Mouse (Mus musculus) kidney, adult 2 months (tissue): Measurements from ENCODE around the gene 1110051M20Rik. TPM values are rescaled to one million over a fixed set of nuclear protein-coding genes. Genes with fewer than 3 reads are reported as not detected.

Experiments used
- DNase-seq: peaks from one replicate; pipeline ENCODE4 v3.0.0; 2021
- H3K27ac ChIP-seq: fragments of 200-500 bp; 2 replicates; pipeline ENCODE4 v1.5.1; 2012; ENCODE audit warnings: low read depth, low read length, control low read depth, inconsistent platforms; ENCODE audit not compliant: insufficient read depth
- H3K27me3 ChIP-seq: fragments of 200-500 bp; replicated peaks from 2 replicates; pipeline ENCODE4 v1.6.1; 2012; ENCODE audit warnings: mild to moderate bottlenecking, moderate library complexity, low read length, inconsistent platforms; ENCODE audit not compliant: control insufficient read depth, insufficient read depth
- H3K36me3 ChIP-seq: fragments of 200-500 bp; 2 replicates; pipeline ENCODE4 v1.6.1; 2012; ENCODE audit warnings: mild to moderate bottlenecking, moderate library complexity, low read length, inconsistent platforms; ENCODE audit not compliant: control insufficient read depth, insufficient read depth
- H3K4me1 ChIP-seq: fragments of 200-500 bp; 2 replicates; pipeline ENCODE4 v1.6.1; 2011; ENCODE audit warnings: low read length; ENCODE audit not compliant: control insufficient read depth, insufficient read depth
- H3K4me3 ChIP-seq: fragments of 200-500 bp; 2 replicates; pipeline ENCODE4 v1.5.1; 2011; ENCODE audit warnings: mild to moderate bottlenecking, low read depth, low read length, control low read depth; ENCODE audit not compliant: insufficient read depth
- CTCF ChIP-seq: fragments of 200-500 bp; conservative IDR thresholded peaks from 2 replicates; pipeline ENCODE4 v1.5.1; 2011; ENCODE audit warnings: low read depth, mild to moderate bottlenecking, control low read depth, low read length, moderate library complexity, mixed read lengths; ENCODE audit not compliant: insufficient read depth, insufficient read length
- POLR2A ChIP-seq: fragments of 200-500 bp; IDR thresholded peaks from one replicate; pipeline ENCODE4 v1.6.1; 2011; ENCODE audit warnings: low read depth, low read length, control low read depth
- WGBS: fragments of 180-500 bp; shearing (Covaris S2); methylation state at CpG from one replicate; pipeline ENCODE4 v1.1.7; 2018; 5-methylcytosine and 5-hydroxymethylcytosine counted together
- polyA plus RNA-seq: library from polyadenylated mRNA; depleted of rRNA; stranded (reverse); fragments of >200 nt; gene quantifications from 2 replicates; pipeline ENCODE4 v1.2.3, GENCODE M21; 2012

The 1110051M20Rik gene
- polyA plus RNA-seq, 1 experiment: 36.7 TPM

- 53% methylated on average over 5 of the region's 5 CpGs for WGBS
- H3K27me3 ChIP-seq: no peaks in the 10 kb centered on the region
- no peak overlapping the region for H3K27ac ChIP-seq
- DNase-seq: peak; percentile 59
- H3K4me3 ChIP-seq: no peak overlapping the region
- TF ChIP-seq CTCF: no peak
- TF ChIP-seq POLR2A: no peak
- no peaks in the 10 kb centered on the region for H3K36me3 ChIP-seq
- peaks cover 9% of the 10 kb centered on the region; the same call in 1 of the 2 replicates for H3K4me1 ChIP-seq
These were observed 57.8 kb downstream of the 1110051M20Rik start for GRCm38 (mm10) chr2:91386547-91387286.

GRCm38 (mm10) chr2:91383294-91383693 is 61.2 kb downstream of the 1110051M20Rik start:
- no peak for TF ChIP-seq POLR2A
- no peak for TF ChIP-seq CTCF
- no peaks in the 10 kb centered on the region for H3K27me3 ChIP-seq
- DNase-seq: no peak
- WGBS: 90% methylated on average over 6 of the region's 6 CpGs
- no peak overlapping the region for H3K4me3 ChIP-seq
- H3K27ac ChIP-seq: no peak overlapping the region
- H3K36me3 ChIP-seq: no peaks in the 10 kb centered on the region
- H3K4me1 ChIP-seq: peaks cover 9% of the 10 kb centered on the region; the same call in 1 of the 2 replicates

DNA sequence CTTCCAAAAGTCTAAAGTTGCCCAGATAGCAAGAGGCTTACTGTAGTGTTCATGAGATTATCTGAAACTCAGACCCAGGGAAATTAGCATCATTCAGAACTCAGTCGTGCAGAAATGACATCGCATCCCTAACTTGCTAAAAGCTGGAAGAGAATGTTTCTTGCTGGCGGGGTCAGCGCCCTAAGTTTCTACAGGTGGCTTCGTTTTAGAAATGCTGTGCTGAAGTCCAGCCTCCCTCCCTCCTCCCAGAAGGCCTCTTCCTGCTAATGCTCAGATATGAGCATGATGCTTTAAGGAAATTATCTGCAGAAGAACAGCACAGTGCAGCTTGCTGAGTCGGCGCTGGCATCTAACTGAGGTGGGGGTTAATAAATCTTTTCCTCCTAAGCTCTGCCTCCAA is 67.5 kb downstream of the 1110051M20Rik start:
- Histone ChIP-seq H3K4me1 (no peaks in the 10 kb centered on the region), H3K36me3 (no peaks in the 10 kb centered on the region), H3K27me3 (no peaks in the 10 kb centered on the region), H3K4me3 (no peak overlapping the region), H3K27ac (no peak overlapping the region)
- DNase-seq: peak; percentile 30
- WGBS: 40% methylated on average over 7 of the region's 7 CpGs
- TF ChIP-seq CTCF (no peak), POLR2A (no peak)

- TF ChIP-seq CTCF (no peak), POLR2A (no peak)
- Histone ChIP-seq H3K27ac (no peak overlapping the region), H3K4me1 (no peaks in the 10 kb centered on the region), H3K36me3 (no peaks in the 10 kb centered on the region; the same call in 1 of the 2 replicates), H3K4me3 (no peak overlapping the region), H3K27me3 (no peaks in the 10 kb centered on the region)
- DNase-seq: no peak
- 82% methylated on average over 2 of the region's 2 CpGs for WGBS
These were observed 74.2 kb downstream of the 1110051M20Rik start for GRCm38 (mm10) chr2:91370314-91370713.

- TF ChIP-seq CTCF (no peak), POLR2A (no peak)
- Histone ChIP-seq H3K27ac (no peak overlapping the region), H3K27me3 (no peaks in the 10 kb centered on the region), H3K36me3 (no peaks in the 10 kb centered on the region; the same call in 1 of the 2 replicates), H3K4me1 (no peaks in the 10 kb centered on the region; the same call in 1 of the 2 replicates), H3K4me3 (no peak overlapping the region)
- 97% methylated on average over 2 of the region's 2 CpGs for WGBS
- DNase-seq: no peak
These were observed 81.2 kb downstream of the 1110051M20Rik start for GRCm38 (mm10) chr2:91363272-91363671.

- 19% methylated on average over 4 of the region's 4 CpGs for WGBS
- no peak overlapping the region for H3K4me3 ChIP-seq
- no peaks in the 10 kb centered on the region for H3K27me3 ChIP-seq
- no peak overlapping the region for H3K27ac ChIP-seq
- peak; percentile 17 for DNase-seq
- no peak for TF ChIP-seq POLR2A
- TF ChIP-seq CTCF: no peak
- H3K36me3 ChIP-seq: no peaks in the 10 kb centered on the region
- H3K4me1 ChIP-seq: no peaks in the 10 kb centered on the region; the same call in 1 of the 2 replicates
These were observed 83.4 kb downstream of the 1110051M20Rik start for GRCm38 (mm10) chr2:91361068-91361528.

- no peak for TF ChIP-seq POLR2A
- TF ChIP-seq CTCF: no peak
- no peak for DNase-seq
- WGBS: 99% methylated on average over 3 of the region's 3 CpGs
These were observed 88.7 kb downstream of the 1110051M20Rik start for GRCm38 (mm10) chr2:91355767-91356166.

More at GRCm38 (mm10) chr2:91355767-91356166, 88.7 kb downstream of the 1110051M20Rik start:
- Histone ChIP-seq H3K4me1 (no peaks in the 10 kb centered on the region; the same call in 1 of the 2 replicates), H3K27me3 (no peaks in the 10 kb centered on the region), H3K4me3 (no peak overlapping the region), H3K27ac (no peak overlapping the region), H3K36me3 (no peaks in the 10 kb centered on the region)
